Mouse (Mus musculus) erythroblast, embryonic 14.5 days (primary cell): ENCODE results near the gene Zfp990.

Experiments used
- GATA1 ChIP-seq: IDR thresholded peaks from 2 replicates; pipeline ENCODE4 v1.6.1; 2012; ENCODE audit warnings: low read length, inconsistent platforms, mixed read lengths
- TAL1 ChIP-seq: IDR thresholded peaks from 3 replicates; pipeline ENCODE4 v1.6.1; 2012; ENCODE audit warnings: low read length, inconsistent platforms, mixed read lengths

DNA sequence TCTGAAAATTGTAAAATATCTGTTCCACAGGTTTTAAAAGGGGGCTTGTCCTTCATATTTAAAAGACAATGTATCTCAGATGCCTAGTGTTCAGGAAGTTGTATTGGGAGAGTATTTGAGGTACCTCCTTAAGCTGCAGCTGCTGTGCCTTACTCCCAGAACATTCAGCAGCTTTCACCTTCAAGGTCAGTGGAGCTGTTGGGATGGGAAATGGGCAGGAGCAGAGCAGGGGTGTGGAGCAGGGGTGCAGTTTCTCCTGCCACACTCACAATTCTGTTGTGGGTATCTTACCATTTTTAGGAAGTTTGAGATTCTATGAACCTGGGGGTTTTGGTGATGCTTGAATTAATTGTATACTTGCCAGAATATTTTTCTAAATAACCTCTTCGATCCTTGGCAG, 46.1 kb downstream of the Zfp990 start:
- TF ChIP-seq TAL1: no peak
- no peak for TF ChIP-seq GATA1
